In the genomic region with DNA sequence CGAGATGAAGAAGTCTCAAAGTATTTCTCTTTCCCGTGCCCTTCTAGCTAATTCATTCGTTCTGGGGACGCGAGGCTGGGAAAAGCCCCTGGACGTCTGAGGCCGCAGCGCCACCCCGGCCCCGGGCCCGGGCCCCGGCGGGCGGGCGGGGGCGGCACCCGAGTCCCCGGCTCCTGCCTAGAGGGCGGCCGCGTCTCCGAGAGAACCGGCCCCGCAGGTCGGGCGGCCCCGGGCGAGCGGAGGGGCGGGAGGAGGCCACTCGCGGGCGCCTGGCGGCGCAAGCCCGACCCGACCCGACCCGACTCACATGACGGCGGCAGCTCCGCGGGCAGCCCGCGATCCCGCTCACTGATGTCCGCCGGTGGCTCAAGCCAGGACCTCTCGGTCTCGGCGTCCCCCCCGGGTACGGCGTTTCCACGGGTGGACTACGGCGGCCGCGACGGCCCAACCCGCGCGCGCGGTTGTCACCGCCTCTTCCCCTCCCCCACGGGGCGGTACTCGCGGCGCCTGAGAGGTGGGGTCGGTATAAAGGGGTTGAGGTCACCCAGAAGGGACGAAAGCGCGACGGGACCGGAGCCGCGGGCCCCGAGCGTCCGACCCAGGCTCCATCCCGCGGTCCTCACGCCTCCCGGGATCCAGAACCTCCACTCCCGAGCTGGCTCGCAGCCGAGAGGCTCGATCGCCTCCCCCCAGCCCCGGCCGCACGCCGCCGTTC, we compare ENCODE assay signal across 8 mouse cellular contexts. TPM values are rescaled to one million over a fixed set of nuclear protein-coding genes. Genes with fewer than 3 reads are reported as not detected.
DNase-seq lines count a peak whose midpoint lies in the region; ATAC-seq and TF ChIP-seq lines count a peak whose summit lies in the region.

A gene (plus strand): TSS at position 571 of the 715 bp plus-strand sequence.

- peak; percentile 99 for DNase-seq in adrenal gland, postnatal 10 days
- peak; percentile 92 for DNase-seq in embryo, embryonic 9.5 days (ENCODE audit: extremely low spot score)
- DNase-seq in gonadal fat pad, adult 2 months (ENCODE audit: low read depth) = no peak
- DNase-seq in left cerebral cortex, postnatal 36 days (ENCODE audit: low spot score in 2 of 2) = peak; percentile 96 to 98
- DNase-seq in midbrain, embryonic 10.5 days (ENCODE audit: low spot score) = peak; percentile 92
- DNase-seq in right cerebral cortex, postnatal 36 days (ENCODE audit: low spot score in 2 of 2) = peak; percentile 91
- DNase-seq in urinary bladder, postnatal 4 days (ENCODE audit: low spot score in 2 of 2) = peak; percentile 96 to 97

- WGBS in intestine, postnatal 0 days = under 1% methylated on average over 72 of the region's 96 CpGs
- WGBS in midbrain, embryonic 10.5 days = under 1% methylated on average over 86 of the region's 96 CpGs

- H3K36me3 ChIP-seq in intestine, postnatal 0 days (ENCODE audit: control insufficient read depth, insufficient read depth) = 0 out of 2 replicates have a peak, but pooled peaks cover 6% of the 10 kb centered on the region
- peaks cover 31% of the 10 kb centered on the region for H3K36me3 ChIP-seq in midbrain, embryonic 10.5 days

- peak within 1 kb of the TSS; percentile 99 for H3K9ac ChIP-seq in intestine, postnatal 0 days (ENCODE audit: low read depth, low read length)

- H3K9me3 ChIP-seq in intestine, postnatal 0 days (ENCODE audit: control insufficient read depth) = no peaks in the 10 kb centered on the region
- no peaks in the 10 kb centered on the region for H3K9me3 ChIP-seq in midbrain, embryonic 10.5 days (replicated peaks)

- H3K4me2 ChIP-seq in intestine, postnatal 0 days (replicated peaks; ENCODE audit: low read depth) = peak within 1 kb of the TSS; percentile 80

- no peaks in the 10 kb centered on the region for H3K4me1 ChIP-seq in intestine, postnatal 0 days (replicated peaks; ENCODE audit: control insufficient read depth, insufficient read depth, low read length)
- peaks cover 30% of the 10 kb centered on the region for H3K4me1 ChIP-seq in midbrain, embryonic 10.5 days

- H3K27me3 ChIP-seq in intestine, postnatal 0 days (replicated peaks; ENCODE audit: control insufficient read depth, insufficient read depth, low read length) = no peaks in the 10 kb centered on the region
- peaks cover 6% of the 10 kb centered on the region; the same call in 1 of the 2 replicates for H3K27me3 ChIP-seq in midbrain, embryonic 10.5 days (ENCODE audit: low read depth, poor library complexity, severe bottlenecking)

- peak within 1 kb of the TSS; percentile 100 for H3K27ac ChIP-seq in intestine, postnatal 0 days (ENCODE audit: low read depth, low read length)
- H3K27ac ChIP-seq in midbrain, embryonic 10.5 days (replicated peaks) = peak within 1 kb of the TSS; percentile 98

- intact Hi-C loops in left cerebral cortex, postnatal 36 days (cut with DNase I) = loop anchor here (1.0 to 10.0 kb wide), 2 partner anchors 107 to 734 kb away; a partner anchor contains a TSS

- no peak for TF ChIP-seq CTCF in intestine, postnatal 0 days (IDR thresholded peaks at IDR 0.05; ENCODE audit: low read depth)

- ATAC-seq in intestine, postnatal 0 days = peak; percentile 79

- peak within 1 kb of the TSS; percentile 95 for H3K4me3 ChIP-seq in intestine, postnatal 0 days (ENCODE audit: low read depth, low read length)
- H3K4me3 ChIP-seq in midbrain, embryonic 10.5 days = peak within 1 kb of the TSS; percentile 65

RNA-seq across cellular contexts. Expression of the gene that starts here (rescaled TPM):
- 10 to 100 TPM; 24.7 to 27.4 TPM for total RNA-seq in adrenal gland, postnatal 10 days (2021)
- 16.1 TPM in 2 replicates for polyA plus RNA-seq in gonadal fat pad, adult 2 months (2012; rRNA removed)
- polyA plus RNA-seq in intestine, postnatal 0 days (2015; fragmentation: Nextera tagmentation; extraction: Ambion mirVana) = 19.2 and 20.0 TPM in 2 replicates
- total RNA-seq in left cerebral cortex, postnatal 36 days (2021) = 1 to 10 TPM; 4.1 to 4.8 TPM
- 3.9 and 5.2 TPM in 2 replicates for polyA plus RNA-seq in midbrain, embryonic 10.5 days (2016; fragmentation: Nextera tagmentation; extraction: Ambion mirVana)

Comparison
In these comparisons a context has a peak if more than half of its experiments do, and no peak if none do; other contexts are left out.
1. RNA of the gene that starts here (total RNA-seq): 24.7 to 27.4 TPM in adrenal gland, postnatal 10 days; 4.1 to 4.8 TPM in left cerebral cortex, postnatal 36 days; every median in the first group is over 4 times any median in the second.